Mouse (Mus musculus) CH12.LX (cell line): Measurements from ENCODE around the gene Hoxc10. TPM values are rescaled to one million over a fixed set of nuclear protein-coding genes. Genes with fewer than 3 reads are reported as not detected.

Experiments
- DNase-seq: peaks from one replicate; pipeline ENCODE4 v3.0.0-alpha.2; 2013; ENCODE audit errors: extremely low read depth
- H3K27ac ChIP-seq: 2 replicates; pipeline ENCODE4 v1.5.1; 2012; ENCODE audit warnings: low read depth, mild to moderate bottlenecking, control low read depth, moderate library complexity; ENCODE audit not compliant: insufficient read depth
- H3K27me3 ChIP-seq: replicated peaks from 2 replicates; pipeline ENCODE3; 2012; ENCODE audit warnings: inconsistent platforms
- H3K36me3 ChIP-seq, 2 experiments: replicated peaks in 1 of 2; 2 replicates each; pipeline versions ENCODE3 to v1.6.1; 2012; ENCODE audit warnings: inconsistent platforms in 1 of 2, low read length in 1 of 2, mild to moderate bottlenecking in 1 of 2, mixed read lengths in 1 of 2, moderate library complexity in 1 of 2; ENCODE audit not compliant: control insufficient read depth in 1 of 2, insufficient read depth in 1 of 2
- H3K4me1 ChIP-seq, 2 experiments: 2 replicates each; pipeline ENCODE4 v1.6.1; 2012; ENCODE audit warnings: inconsistent platforms in 1 of 2, moderate library complexity in 1 of 2; ENCODE audit not compliant: insufficient read depth in 2 of 2, control insufficient read depth in 1 of 2
- H3K4me2 ChIP-seq: 2 replicates; pipeline ENCODE4 v1.6.1; 2012; ENCODE audit warnings: low read depth, mild to moderate bottlenecking, control low read depth; ENCODE audit not compliant: poor library complexity, insufficient read depth, severe bottlenecking
- H3K4me3 ChIP-seq, 3 experiments: fragments of 150-350 bp in 1 of 3; sonication (generic) in 1 of 3; replicated peaks in 1 of 3; 2 replicates each; pipeline versions ENCODE3 to v1.5.1; 2011 to 2012; ENCODE audit warnings: low read depth in 2 of 3, low read length in 2 of 3, mild to moderate bottlenecking in 2 of 3, moderate library complexity in 2 of 3, control low read depth in 1 of 3, improper control_type of control experiment in 1 of 3, inconsistent platforms in 1 of 3, mixed read lengths in 1 of 3; ENCODE audit not compliant: poor library complexity in 1 of 3
- H3K79me2 ChIP-seq: replicated peaks from 2 replicates; pipeline ENCODE4 v1.6.1; 2012; ENCODE audit warnings: mild to moderate bottlenecking, moderate library complexity; ENCODE audit not compliant: control insufficient read depth, poor library complexity, insufficient read depth, severe bottlenecking; ENCODE audit errors: extremely low read depth
- H3K9ac ChIP-seq: 2 replicates; pipeline ENCODE4 v1.6.1; 2012; ENCODE audit warnings: low read depth, mild to moderate bottlenecking, control low read depth, moderate library complexity; ENCODE audit not compliant: insufficient read depth
- H3K9me3 ChIP-seq: replicated peaks from 2 replicates; pipeline ENCODE3; 2012; ENCODE audit warnings: low read length, inconsistent platforms, mixed read lengths
- CHD1 ChIP-seq: IDR thresholded peaks from 2 replicates; pipeline ENCODE4 v1.6.1; 2012; ENCODE audit warnings: low read depth, low read length, improper control_type of control experiment, inconsistent platforms
- CHD2 ChIP-seq: IDR thresholded peaks from 2 replicates; pipeline ENCODE4 v1.6.1; 2011; ENCODE audit warnings: low read length, improper control_type of control experiment
- CTCF ChIP-seq, 2 experiments: IDR thresholded peaks in 1 of 2; conservative IDR thresholded peaks in 1 of 2; 2 replicates each; pipeline ENCODE4 v1.5.1; 2011 to 2012; ENCODE audit warnings: low read depth in 2 of 2, low read length in 2 of 2, improper control_type of control experiment in 1 of 2, inconsistent platforms in 1 of 2, mild to moderate bottlenecking in 1 of 2, moderate library complexity in 1 of 2
- E2F4 ChIP-seq: IDR thresholded peaks from 2 replicates; pipeline ENCODE4 v1.6.1; 2011; ENCODE audit warnings: low read depth, low read length, improper control_type of control experiment; ENCODE audit not compliant: insufficient replicate concordance
- ETS1 ChIP-seq: conservative IDR thresholded peaks from 2 replicates; pipeline ENCODE4 v1.6.1; 2012; ENCODE audit warnings: low read depth, mild to moderate bottlenecking, inconsistent platforms, low read length, improper control_type of control experiment, moderate library complexity
- HCFC1 ChIP-seq: IDR thresholded peaks from 2 replicates; pipeline ENCODE4 v1.6.1; 2012; ENCODE audit warnings: low read depth, mild to moderate bottlenecking, inconsistent platforms, low read length, improper control_type of control experiment
- IRF4 ChIP-seq: IDR thresholded peaks from 2 replicates; pipeline ENCODE4 v1.6.1; 2014; ENCODE audit warnings: low read depth, mild to moderate bottlenecking, inconsistent platforms, low read length, improper control_type of control experiment
- MEF2A ChIP-seq: IDR thresholded peaks from 2 replicates; pipeline ENCODE4 v1.6.1; 2014; ENCODE audit warnings: low read depth, mild to moderate bottlenecking, inconsistent platforms, low read length, improper control_type of control experiment, borderline replicate concordance
- NRF1 ChIP-seq: IDR thresholded peaks from 2 replicates; pipeline ENCODE4 v1.6.1; 2014; ENCODE audit warnings: low read depth, mild to moderate bottlenecking, inconsistent platforms, low read length, improper control_type of control experiment, moderate library complexity
- PAX5 ChIP-seq: IDR thresholded peaks from 2 replicates; pipeline ENCODE4 v1.6.1; 2012; ENCODE audit warnings: low read length, inconsistent platforms, mixed read lengths
- RAD21 ChIP-seq: IDR thresholded peaks from 2 replicates; pipeline ENCODE4 v1.6.1; 2011; ENCODE audit warnings: low read depth, mild to moderate bottlenecking, low read length, improper control_type of control experiment, moderate library complexity
- SMC3 ChIP-seq: IDR thresholded peaks from 2 replicates; pipeline ENCODE4 v1.6.1; 2011; ENCODE audit warnings: low read depth, low read length, improper control_type of control experiment
- TCF12 ChIP-seq: IDR thresholded peaks from 2 replicates; pipeline ENCODE4 v1.6.1; 2014; ENCODE audit warnings: low read depth, mild to moderate bottlenecking, inconsistent platforms, low read length, improper control_type of control experiment
- USF1 ChIP-seq: IDR thresholded peaks from 2 replicates; pipeline ENCODE4 v1.6.1; 2014; ENCODE audit warnings: low read depth, mild to moderate bottlenecking, inconsistent platforms, low read length, improper control_type of control experiment
- USF2 ChIP-seq: conservative IDR thresholded peaks from 2 replicates; pipeline ENCODE4 v1.6.1; 2011; ENCODE audit warnings: low read depth, low read length, improper control_type of control experiment
- ZC3H11A ChIP-seq: IDR thresholded peaks from 2 replicates; pipeline ENCODE4 v1.6.1; 2012; ENCODE audit warnings: low read depth, mild to moderate bottlenecking, inconsistent platforms, low read length, improper control_type of control experiment
- ZMIZ1 ChIP-seq: IDR thresholded peaks from 2 replicates; pipeline ENCODE4 v1.6.1; 2012; ENCODE audit warnings: low read depth, mild to moderate bottlenecking, inconsistent platforms, low read length, improper control_type of control experiment
- dilution Hi-C: fragments of 300-500 bp; cut with MboI; formaldehyde crosslinking; loops from 2 replicates; pipeline ENCODE4 v1.14.3; 2020; ENCODE audit warnings: low sequenced_read_pairs; ENCODE audit not compliant: extremely low pct_unique_long_range_greater_than_20kb, extremely low pct_ligation_motif_present
- in situ Hi-C: fragments of 300-500 bp; cut with MboI; formaldehyde crosslinking; loops from 3 replicates; pipeline ENCODE4 v1.14.3; 2019; ENCODE audit warnings: low sequenced_read_pairs, low pct_ligation_motif_present, low pct_unique_long_range_greater_than_20kb, mixed read lengths
- polyA plus RNA-seq: library from polyadenylated mRNA; unstranded; fragments of >175 nt; gene quantifications from 2 replicates; pipeline ENCODE4 v1.2.1, GENCODE M21; 2012; ENCODE audit warnings: low read depth; ENCODE audit not compliant: insufficient read length
- total RNA-seq, 2 experiments: library from RNA; depleted of rRNA; stranded (reverse); fragments of 300-350 nt in 1 of 2; fragments of >200 nt in 1 of 2; gene quantifications; 2 replicates each; pipeline ENCODE4 v1.2.3; 2012 to 2014

The Hoxc10 gene
- total and polyA plus RNA-seq, 3 experiments: 0.11 TPM; not detected in 2

- in situ Hi-C loops: no loop called here
- no peaks in the 10 kb centered on the region for H3K36me3 ChIP-seq
- peaks cover 98% of the 10 kb centered on the region for H3K27me3 ChIP-seq
- H3K9ac ChIP-seq: no peak overlapping the region
- no peak overlapping the region for H3K4me3 ChIP-seq
- H3K79me2 ChIP-seq: no peaks in the 10 kb centered on the region
- TF ChIP-seq MEF2A (no peak), USF2 (no peak), SMC3 (no peak), RAD21 (no peak), ZC3H11A (no peak), CHD1 (no peak), NRF1 (no peak), E2F4 (no peak), USF1 (no peak), CTCF (conservative IDR thresholded peaks at IDR 0.05 in 1 of 2, IDR thresholded peaks at IDR 0.05 in 1 of 2; ENCODE audit: low read depth in 2 of 2, low read length in 2 of 2) (no peak), ETS1 (no peak), IRF4 (no peak), CHD2 (no peak), TCF12 (no peak)
- H3K9me3 ChIP-seq: no peaks in the 10 kb centered on the region
- no peaks in the 10 kb centered on the region for H3K4me1 ChIP-seq
- no peak overlapping the region for H3K27ac ChIP-seq
- DNase-seq: no peak
- dilution Hi-C loops: no loop called here
- H3K4me2 ChIP-seq: no peak overlapping the region
Observed at GRCm38 (mm10) chr15:102948842-102949241, 17.8 kb upstream of the Hoxc10 start.

GRCm38 (mm10) chr15:102949696-102950095, 16.9 kb upstream of the Hoxc10 start:
- no peak for TF ChIP-seq PAX5
- no peak for TF ChIP-seq CTCF (conservative IDR thresholded peaks at IDR 0.05 in 1 of 2, IDR thresholded peaks at IDR 0.05 in 1 of 2; ENCODE audit: low read depth in 2 of 2, low read length in 2 of 2)
- TF ChIP-seq ZMIZ1: no peak
- TF ChIP-seq HCFC1: no peak
- no peak for TF ChIP-seq CHD1
- TF ChIP-seq, all 38 proteins: peak for 0
- Histone ChIP-seq H3K4me1 (no peaks in the 10 kb centered on the region), H3K9me3 (no peaks in the 10 kb centered on the region), H3K9ac (no peak overlapping the region), H3K27me3 (peaks cover 97% of the 10 kb centered on the region), H3K4me2 (no peak overlapping the region), H3K36me3 (no peaks in the 10 kb centered on the region), H3K4me3 (no peak overlapping the region), H3K27ac (no peak overlapping the region), H3K79me2 (no peaks in the 10 kb centered on the region)
- DNase-seq: no peak
- in situ Hi-C loops: no loop called here
- dilution Hi-C loops: no loop called here
